Mouse (Mus musculus) stomach, postnatal 0 days (tissue): ENCODE results near the gene Acot6. TPM values are rescaled to one million over a fixed set of nuclear protein-coding genes. Genes with fewer than 3 reads are reported as not detected.

ENCODE experiments used
- ATAC-seq: fragments of 200-750 bp; cut with Nextera tagmentation; 2 replicates; pipeline ENCODE4 v1.8.0; 2017; ENCODE audit not compliant: low FRiP score, low TSS enrichment
- DNase-seq: peaks from one replicate; pipeline ENCODE4 v3.0.0-alpha.2; 2016; ENCODE audit warnings: low spot score
- H3K27ac ChIP-seq: fragments of 300-500 bp; sonication (generic); replicated peaks from 2 replicates; pipeline ENCODE4 v1.5.1; 2014; ENCODE audit warnings: mild to moderate bottlenecking, control low read depth
- H3K27me3 ChIP-seq: fragments of 300-500 bp; sonication (generic); 2 replicates; pipeline ENCODE4 v1.6.1; 2014; ENCODE audit warnings: low read length; ENCODE audit not compliant: control insufficient read depth, insufficient read depth
- H3K36me3 ChIP-seq: fragments of 300-500 bp; sonication (generic); 2 replicates; pipeline ENCODE4 v1.6.1; 2014; ENCODE audit warnings: low read length, mixed read lengths; ENCODE audit not compliant: control insufficient read depth, insufficient read depth
- H3K4me1 ChIP-seq: fragments of 300-500 bp; sonication (generic); replicated peaks from 2 replicates; pipeline ENCODE4 v1.6.1; 2014; ENCODE audit warnings: antibody characterized with exemption; ENCODE audit not compliant: control insufficient read depth, insufficient read depth
- H3K4me2 ChIP-seq: fragments of 300-500 bp; sonication (generic); replicated peaks from 2 replicates; pipeline ENCODE4 v1.6.1; 2014; ENCODE audit warnings: low read depth, mild to moderate bottlenecking, control low read depth, moderate library complexity
- H3K4me3 ChIP-seq: fragments of 300-500 bp; sonication (generic); 2 replicates; pipeline ENCODE4 v1.5.1; 2014; ENCODE audit warnings: low read depth, low read length, control low read depth
- H3K9ac ChIP-seq: fragments of 300-500 bp; sonication (generic); 2 replicates; pipeline ENCODE4 v1.6.1; 2014; ENCODE audit warnings: mild to moderate bottlenecking, low read length, control low read depth, mixed read lengths
- H3K9me3 ChIP-seq: fragments of 300-500 bp; sonication (generic); 2 replicates; pipeline ENCODE4 v1.6.1; 2016; ENCODE audit warnings: low read length; ENCODE audit not compliant: control insufficient read depth
- CTCF ChIP-seq: IDR thresholded peaks from 2 replicates; pipeline ENCODE4 v1.5.1; 2016; ENCODE audit warnings: antibody characterized with exemption, low read depth, mild to moderate bottlenecking, moderate library complexity
- EP300 ChIP-seq: optimal IDR thresholded peaks from 2 replicates; pipeline ENCODE3; 2016; ENCODE audit warnings: antibody characterized with exemption
- WGBS: fragments of 180-500 bp; shearing (Covaris S2); extraction: QIAGEN DNeasy Blood & Tissue Kit; methylation state at CpG from one replicate; pipeline ENCODE4 v1.1.7; 2014; 5-methylcytosine and 5-hydroxymethylcytosine counted together
- polyA plus RNA-seq: library from polyadenylated mRNA; unstranded; fragments of >200 nt; fragmentation: Nextera tagmentation; extraction: Ambion mirVana; gene quantifications from 2 replicates; pipeline ENCODE4 v1.2.1, GENCODE M21; 2015

Gene Acot6
- polyA plus RNA-seq, 1 experiment from 2014 or later = 1.3 TPM

DNA sequence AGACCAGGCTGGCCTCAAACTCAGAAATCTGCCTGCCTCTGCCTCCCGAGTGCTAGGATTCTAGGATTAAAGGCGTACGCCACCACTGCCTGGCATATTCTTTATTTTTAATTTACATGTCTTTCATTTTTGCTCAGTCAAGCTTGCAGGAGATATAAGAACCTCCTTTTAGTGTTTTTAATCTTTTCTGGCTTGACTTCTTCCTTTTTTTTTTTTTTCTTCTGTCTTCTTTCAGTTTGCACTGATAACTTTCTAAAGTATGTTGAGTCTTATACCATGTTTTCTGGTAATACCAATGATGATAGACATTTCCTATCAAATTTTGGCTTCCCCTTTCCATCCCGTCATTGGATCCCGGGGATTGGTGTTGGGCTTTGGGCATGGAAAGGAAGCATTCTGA is 19.1 kb downstream of the Acot6 start:
- Histone ChIP-seq H3K4me3 (no peak overlapping the region), H3K36me3 (no peaks in the 10 kb centered on the region), H3K9me3 (no peaks in the 10 kb centered on the region), H3K27ac (no peak overlapping the region), H3K4me1 (no peaks in the 10 kb centered on the region), H3K9ac (no peak overlapping the region), H3K4me2 (no peak overlapping the region), H3K27me3 (no peaks in the 10 kb centered on the region)
- DNase-seq = no peak
- 96% methylated on average over 5 of the region's 5 CpGs for WGBS
- TF ChIP-seq EP300 (no peak), CTCF (no peak)
- ATAC-seq = no peak

DNA sequence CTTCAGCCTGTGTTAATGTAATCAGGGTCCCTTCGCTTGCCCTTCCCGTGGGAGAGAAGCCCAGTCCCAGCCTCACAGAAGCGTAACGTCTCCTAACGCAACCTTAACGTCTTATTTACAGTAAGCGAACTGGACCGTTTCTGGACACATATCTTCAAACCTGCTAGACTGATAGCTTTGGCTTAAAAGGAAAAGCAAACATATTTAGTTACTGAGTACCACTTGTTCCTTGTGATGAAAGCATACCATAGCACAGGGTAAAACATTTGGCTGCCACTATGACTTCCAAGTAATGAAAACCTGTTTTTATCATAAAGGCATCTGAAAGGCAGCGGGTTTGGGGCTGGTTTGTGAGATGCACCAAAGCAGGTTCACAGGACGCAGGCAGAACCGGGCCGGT is 25.4 kb downstream of the Acot6 start:
- Histone ChIP-seq H3K27ac (no peak overlapping the region), H3K4me2 (no peak overlapping the region), H3K36me3 (peaks cover 3% of the 10 kb centered on the region; the same call in 1 of the 2 replicates), H3K9ac (no peak overlapping the region), H3K4me1 (no peaks in the 10 kb centered on the region), H3K9me3 (no peaks in the 10 kb centered on the region), H3K27me3 (no peaks in the 10 kb centered on the region), H3K4me3 (no peak overlapping the region)
- TF ChIP-seq EP300 (no peak), CTCF (no peak)
- ATAC-seq (no peak), DNase-seq (no peak)
- 59% methylated on average over 12 of the region's 12 CpGs for WGBS

GRCm38 (mm10) chr12:84126899-84127298 is 26.4 kb downstream of the Acot6 start:
- no peaks in the 10 kb centered on the region for H3K27me3 ChIP-seq
- WGBS = 85% methylated on average over 2 of the region's 2 CpGs
- DNase-seq (no peak), ATAC-seq (no peak)
- no peak overlapping the region for H3K9ac ChIP-seq
- H3K4me3 ChIP-seq = no peak overlapping the region
- H3K27ac ChIP-seq = no peak overlapping the region
- peaks cover 3% of the 10 kb centered on the region; the same call in 1 of the 2 replicates for H3K36me3 ChIP-seq
- TF ChIP-seq EP300 = no peak
- TF ChIP-seq CTCF = no peak
- H3K4me2 ChIP-seq = no peak overlapping the region
- H3K4me1 ChIP-seq = no peaks in the 10 kb centered on the region
- no peaks in the 10 kb centered on the region for H3K9me3 ChIP-seq

- TF ChIP-seq CTCF (no peak), EP300 (no peak)
- no peak overlapping the region for H3K9ac ChIP-seq
- no peak overlapping the region for H3K27ac ChIP-seq
- no peaks in the 10 kb centered on the region for H3K4me1 ChIP-seq
- H3K9me3 ChIP-seq = no peaks in the 10 kb centered on the region
- DNase-seq = no peak
- WGBS = 92% methylated on average over 6 of the region's 6 CpGs
- no peak overlapping the region for H3K4me3 ChIP-seq
- H3K27me3 ChIP-seq = no peaks in the 10 kb centered on the region
- no peak for ATAC-seq
- peaks cover 3% of the 10 kb centered on the region; the same call in 1 of the 2 replicates for H3K36me3 ChIP-seq
- H3K4me2 ChIP-seq = no peak overlapping the region
These were observed 28.1 kb downstream of the Acot6 start for GRCm38 (mm10) chr12:84128576-84128975.

DNA sequence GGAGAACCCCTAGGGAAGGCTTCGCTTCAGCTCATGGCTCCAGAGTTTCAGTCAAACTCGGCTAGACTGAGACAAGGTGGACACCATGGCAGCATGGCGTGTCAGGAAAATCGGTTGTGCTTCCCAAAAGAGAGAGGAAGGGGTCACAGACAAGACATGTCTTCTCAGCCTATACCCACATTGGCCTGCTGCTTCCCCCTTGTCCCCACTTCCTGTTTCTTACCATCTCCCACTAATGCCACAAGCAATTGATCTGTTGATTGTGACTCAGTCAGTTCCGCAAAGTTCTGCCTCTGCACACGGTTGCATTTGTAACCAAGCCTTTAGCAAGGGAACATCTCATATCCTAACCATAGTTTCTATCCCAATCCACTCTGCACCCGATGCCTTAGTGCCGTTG is 29.5 kb downstream of the Acot6 start:
- Histone ChIP-seq H3K27ac (no peak overlapping the region), H3K9me3 (no peaks in the 10 kb centered on the region), H3K9ac (no peak overlapping the region), H3K27me3 (no peaks in the 10 kb centered on the region), H3K4me1 (no peaks in the 10 kb centered on the region), H3K36me3 (peaks cover 3% of the 10 kb centered on the region; the same call in 1 of the 2 replicates), H3K4me2 (no peak overlapping the region), H3K4me3 (no peak overlapping the region)
- no peak for TF ChIP-seq CTCF
- no peak for TF ChIP-seq EP300
- WGBS = 89% methylated on average over 8 of the region's 8 CpGs
- DNase-seq (no peak), ATAC-seq (no peak)

DNA sequence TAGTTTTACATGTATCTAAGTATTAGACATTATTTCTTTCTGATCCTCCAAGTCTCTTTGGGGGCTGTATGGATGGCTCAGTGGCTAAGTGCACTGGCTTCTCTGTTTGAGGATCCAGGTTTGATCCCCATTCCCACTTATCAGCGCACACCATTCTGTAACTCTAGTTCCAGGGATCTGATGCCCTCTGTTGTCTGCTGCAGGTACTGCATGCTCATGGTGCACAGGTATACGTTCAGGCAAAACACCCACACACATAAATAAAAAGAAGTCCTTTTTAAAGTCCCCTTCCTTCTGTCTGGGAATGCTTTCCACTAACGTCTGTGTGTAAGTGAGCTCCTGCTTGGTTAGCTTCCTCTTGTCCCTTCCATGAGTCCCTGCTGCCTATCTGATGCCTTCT is 31.8 kb downstream of the Acot6 start:
- whole genome bisulfite sequencing = 71% methylated on average over 3 of the region's 3 CpGs
- Histone ChIP-seq H3K9ac (no peak overlapping the region), H3K4me2 (no peak overlapping the region), H3K27me3 (no peaks in the 10 kb centered on the region), H3K27ac (no peak overlapping the region), H3K36me3 (peaks cover 3% of the 10 kb centered on the region; the same call in 1 of the 2 replicates), H3K4me1 (no peaks in the 10 kb centered on the region), H3K4me3 (no peak overlapping the region), H3K9me3 (no peaks in the 10 kb centered on the region)
- ATAC-seq (peak; percentile 29; the same call in 1 of the 2 replicates), DNase-seq (peak; percentile 50)
- TF ChIP-seq CTCF (peak; percentile 75), EP300 (no peak)
